Mouse (Mus musculus): ENCODE results near the gene Slc16a13.
"Not testable (repeated sequence)": the region's sequence is repeated elsewhere in the genome, so short reads cannot be mapped to it uniquely, and the experiment has no call there.

Gene Slc16a13

DNA sequence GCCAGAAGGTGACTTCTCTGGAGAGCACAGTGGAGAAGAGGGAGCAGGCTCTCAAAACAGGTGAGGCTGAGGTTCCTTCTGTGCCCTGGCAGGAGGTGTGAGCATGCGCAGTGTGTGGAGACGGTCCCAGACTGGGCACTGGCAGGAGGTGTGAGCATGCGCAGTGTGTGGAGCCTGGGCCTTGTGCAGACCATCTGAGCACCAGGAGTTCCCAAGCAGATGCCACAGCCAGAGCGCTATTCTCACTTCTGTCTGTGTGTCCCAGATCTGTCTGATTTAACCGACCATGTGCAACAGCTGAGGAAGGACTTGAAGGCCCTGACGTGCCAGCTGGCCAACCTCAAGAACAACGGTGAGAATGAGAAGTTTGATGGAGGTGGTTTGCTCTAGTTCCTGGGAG, 51.4 kb downstream of the Slc16a13 start:
- not testable (repeated sequence) for DNase-seq

DNA sequence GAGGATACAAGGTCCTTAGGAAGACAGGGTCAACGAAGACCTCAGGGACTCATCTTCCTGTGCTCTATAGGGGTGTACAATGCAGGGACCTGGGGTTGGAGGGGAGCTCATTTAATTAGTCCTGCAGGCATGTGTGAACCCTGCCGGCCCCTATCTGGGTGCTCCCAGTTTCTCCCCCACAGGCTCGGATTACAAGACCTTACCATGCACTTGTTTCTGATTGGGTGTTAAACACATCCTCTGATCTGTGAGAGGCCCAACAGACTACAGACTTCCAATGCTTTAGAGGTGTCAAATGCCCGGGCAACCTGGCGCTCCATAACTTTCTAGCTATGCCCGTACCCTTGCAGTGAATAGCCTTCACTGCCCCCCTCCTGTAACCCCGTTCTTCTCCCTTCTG, 52.7 kb downstream of the Slc16a13 start:
- DNase-seq = no peak
